Mouse (Mus musculus) bone marrow, adult 2 months (tissue): ENCODE data around the gene Rsad2. TPM values are rescaled to one million over a fixed set of nuclear protein-coding genes. Genes with fewer than 3 reads are reported as not detected.
"Not testable (repeated sequence)": the region's sequence is repeated elsewhere in the genome, so short reads cannot be mapped to it uniquely, and the experiment has no call there.

Experiments used
- H3K27ac ChIP-seq: fragments of 200-500 bp; 2 replicates; pipeline ENCODE4 v1.5.1; 2012; ENCODE audit warnings: low read depth, mild to moderate bottlenecking, control low read depth, inconsistent platforms, low read length; ENCODE audit not compliant: control insufficient read depth, poor library complexity, insufficient read depth
- H3K4me1 ChIP-seq: fragments of 200-500 bp; 2 replicates; pipeline ENCODE4 v1.6.1; 2011; ENCODE audit warnings: low read length; ENCODE audit not compliant: control insufficient read depth, insufficient read depth
- H3K4me3 ChIP-seq: fragments of 200-500 bp; replicated peaks from 2 replicates; pipeline ENCODE3; 2011; ENCODE audit warnings: mild to moderate bottlenecking, low read depth, low read length, control low read depth; ENCODE audit not compliant: control insufficient read depth
- CTCF ChIP-seq: fragments of 200-500 bp; IDR thresholded peaks from 2 replicates; pipeline ENCODE4 v1.5.1; 2011; ENCODE audit warnings: low read length, control low read depth; ENCODE audit not compliant: control insufficient read depth, insufficient read depth
- POLR2A ChIP-seq: fragments of 200-500 bp; IDR thresholded peaks from 2 replicates; pipeline ENCODE4 v1.6.1; 2011; ENCODE audit warnings: low read depth, mild to moderate bottlenecking, control low read depth, low read length, borderline replicate concordance; ENCODE audit not compliant: control insufficient read depth
- WGBS: fragments of 180-500 bp; shearing (Covaris S2); methylation state at CpG from one replicate; pipeline ENCODE4 v1.1.7; 2018; 5-methylcytosine and 5-hydroxymethylcytosine counted together
- polyA plus RNA-seq: library from polyadenylated mRNA; stranded (reverse); fragments of >200 nt; gene quantifications from 2 replicates; pipeline ENCODE4 v1.2.4, GENCODE M21; 2011; ENCODE audit warnings: low replicate concordance; ENCODE audit not compliant: missing spikeins, insufficient read depth, insufficient read length

Rsad2 gene
- polyA plus RNA-seq, result 114 and 157 TPM in 2 replicates

GRCm38 (mm10) chr12:26456028-26456698 lies at the start of gene Rsad2:
Rsad2 (minus strand) TSS chr12:26456452.
- Histone ChIP-seq H3K27ac (peak within 1 kb of the TSS; percentile 82), H3K4me1 (peaks cover 9% of the 10 kb centered on the region), H3K4me3 (peak within 1 kb of the TSS; percentile 80)
- TF ChIP-seq POLR2A (peak; percentile 95), CTCF (no peak)
- WGBS, result 14% methylated on average over 13 of the region's 13 CpGs

GRCm38 (mm10) chr12:26501042-26501441 lies 44.8 kb upstream of the Rsad2 start:
- Histone ChIP-seq H3K4me1 (no peaks in the 10 kb centered on the region), H3K27ac (no peak overlapping the region), H3K4me3 (no peak overlapping the region)
- no peak for TF ChIP-seq CTCF
- no peak for TF ChIP-seq POLR2A
- 74% methylated on average over 3 of the region's 3 CpGs for WGBS

- H3K4me3 ChIP-seq, result no peak overlapping the region
- H3K27ac ChIP-seq, result no peak overlapping the region
- TF ChIP-seq POLR2A (no peak), CTCF (no peak)
- WGBS, result 100% methylated on average over 1 of the region's 1 CpGs
- no peaks in the 10 kb centered on the region for H3K4me1 ChIP-seq
These were observed 33.7 kb upstream of the Rsad2 start for GRCm38 (mm10) chr12:26489942-26490341.

GRCm38 (mm10) chr12:26488617-26489274 lies 32.5 kb upstream of the Rsad2 start:
- Histone ChIP-seq H3K4me3 (no peak overlapping the region), H3K27ac (no peak overlapping the region), H3K4me1 (no peaks in the 10 kb centered on the region)
- TF ChIP-seq POLR2A (no peak), CTCF (no peak)
- 70% methylated on average over 5 of the region's 5 CpGs for WGBS

GRCm38 (mm10) chr12:26487874-26488616 lies 31.8 kb upstream of the Rsad2 start:
- WGBS, result 39% methylated on average over 14 of the region's 14 CpGs

GRCm38 (mm10) chr12:26485738-26486580 lies 29.7 kb upstream of the Rsad2 start:
- peak overlapping the region; percentile 54 for H3K4me3 ChIP-seq
- not testable (repeated sequence) for H3K4me1 ChIP-seq
- H3K27ac ChIP-seq, result peak overlapping the region; percentile 71
- 75% methylated on average over 12 of the region's 12 CpGs for WGBS

More at GRCm38 (mm10) chr12:26487874-26488616, 31.8 kb upstream of the Rsad2 start:
- H3K4me3 ChIP-seq, result no peak overlapping the region
- TF ChIP-seq CTCF, result peak; percentile 38
- TF ChIP-seq POLR2A, result no peak
- no peaks in the 10 kb centered on the region for H3K4me1 ChIP-seq
- no peak overlapping the region for H3K27ac ChIP-seq

GRCm38 (mm10) chr12:26478196-26479004 lies 22.1 kb upstream of the Rsad2 start:
- WGBS, result 90% methylated on average over 18 of the region's 18 CpGs
- H3K4me3 ChIP-seq, result no peak overlapping the region
- H3K27ac ChIP-seq, result no peak overlapping the region
- no peaks in the 10 kb centered on the region; the same call in 1 of the 2 replicates for H3K4me1 ChIP-seq
- no peak for TF ChIP-seq POLR2A
- TF ChIP-seq CTCF, result no peak
